ENCODE assay signal across 8 mouse cellular contexts in genomic region chr5:124165622-124166570, GRCm38 (mm10). TPM values are rescaled to one million over a fixed set of nuclear protein-coding genes. Genes with fewer than 3 reads are reported as not detected.
DNase-seq lines count a peak whose midpoint lies in the region; ATAC-seq lines count a peak whose summit lies in the region.

No protein-coding gene starts in this region.

- ATAC-seq in heart, embryonic 13.5 days (ENCODE audit: extremely low read depth, insufficient number of reproducible peaks, low FRiP score, low TSS enrichment): peak; percentile 39; the same call in 1 of the 2 replicates
- ATAC-seq in frontal cortex, adult (ENCODE audit: low TSS enrichment): peak; percentile 64
- peak; percentile 67 for ATAC-seq in neural tube, embryonic 12.5 days (ENCODE audit: low FRiP score, low read depth)

- WGBS in heart, embryonic 13.5 days: 19% methylated on average over 15 of the region's 15 CpGs
- WGBS in neural tube, embryonic 12.5 days: 35% methylated on average over 15 of the region's 15 CpGs

- peaks cover 96% of the 10 kb centered on the region for H3K4me1 ChIP-seq in heart, embryonic 13.5 days
- H3K4me1 ChIP-seq in neural tube, embryonic 12.5 days: peaks cover 62% of the 10 kb centered on the region

- no peaks in the 10 kb centered on the region for H3K36me3 ChIP-seq in heart, embryonic 13.5 days
- no peaks in the 10 kb centered on the region for H3K36me3 ChIP-seq in neural tube, embryonic 12.5 days

- H3K9ac ChIP-seq in heart, embryonic 13.5 days: peak overlapping the region; percentile 44
- H3K9ac ChIP-seq in neural tube, embryonic 12.5 days: no peak overlapping the region

- no peaks in the 10 kb centered on the region for H3K9me3 ChIP-seq in heart, embryonic 13.5 days
- no peaks in the 10 kb centered on the region for H3K9me3 ChIP-seq in neural tube, embryonic 12.5 days

- intact Hi-C loops in heart, postnatal 14 days (cut with DNase I): no loop called here
- intact Hi-C loops in left cerebral cortex, postnatal 4 days (cut with DNase I): loop anchor here (5.0 kb wide), 1 partner anchor 81 kb away; the partner anchor contains the start of gene Pitpnm2

- H3K4me2 ChIP-seq in heart, embryonic 13.5 days: peak overlapping the region; percentile 23
- peak overlapping the region; percentile 25; the same call in 1 of the 2 replicates for H3K4me2 ChIP-seq in neural tube, embryonic 12.5 days (replicated peaks)

- no peak overlapping the region for H3K4me3 ChIP-seq in heart, embryonic 13.5 days
- no peak overlapping the region for H3K4me3 ChIP-seq in neural tube, embryonic 12.5 days

- H3K27ac ChIP-seq in heart, embryonic 13.5 days (replicated peaks): peak overlapping the region; percentile 92
- peak overlapping the region; percentile 34; the same call in 1 of the 2 replicates for H3K27ac ChIP-seq in neural tube, embryonic 12.5 days

- H3K27me3 ChIP-seq in heart, embryonic 13.5 days (replicated peaks): no peaks in the 10 kb centered on the region
- H3K27me3 ChIP-seq in neural tube, embryonic 12.5 days (replicated peaks): 0 out of 2 replicates have a peak, but pooled peaks cover 2% of the 10 kb centered on the region

- no peak for DNase-seq in heart, postnatal 14 days
- peak; percentile 94 for DNase-seq in brain, adult 2 months (ENCODE audit: low read depth, low spot score)
- DNase-seq in left cerebral cortex, postnatal 4 days: peak; percentile 91
- DNase-seq in layer of hippocampus, postnatal 10 days (ENCODE audit: low spot score in 2 of 2): no peak
- DNase-seq in adipocyte (ENCODE audit: low spot score): no peak

RNA-seq across cellular contexts. Expression of gene Arl6ip4, which starts 50.0 kb away (rescaled TPM):
- polyA plus RNA-seq in heart, embryonic 13.5 days (2015; fragmentation: Nextera tagmentation; extraction: Ambion mirVana): 68.5 and 70.8 TPM in 2 replicates
- total RNA-seq in heart, postnatal 14 days (2021): 10 to 100 TPM; 42.1 to 49.0 TPM
- total RNA-seq in left cerebral cortex, postnatal 4 days (2021): 10 to 100 TPM; 58.1 to 59.9 TPM
- polyA plus RNA-seq in neural tube, embryonic 12.5 days (2016; fragmentation: Nextera tagmentation; extraction: Ambion mirVana): 93.1 and 98.9 TPM in 2 replicates
- 10 to 100 TPM; 54.3 to 60.0 TPM for total RNA-seq in layer of hippocampus, postnatal 10 days (2021)

RNA-seq across cellular contexts. Expression of gene Ogfod2, which starts 53.8 kb away (rescaled TPM):
- 18.3 and 18.8 TPM in 2 replicates for polyA plus RNA-seq in heart, embryonic 13.5 days (2015; fragmentation: Nextera tagmentation; extraction: Ambion mirVana)
- 10 to 100 TPM; 13.0 to 13.3 TPM for total RNA-seq in heart, postnatal 14 days (2021)
- 10 to 100 TPM; 32.5 to 34.1 TPM for total RNA-seq in left cerebral cortex, postnatal 4 days (2021)
- 28.1 and 28.8 TPM in 2 replicates for polyA plus RNA-seq in neural tube, embryonic 12.5 days (2016; fragmentation: Nextera tagmentation; extraction: Ambion mirVana)
- total RNA-seq in layer of hippocampus, postnatal 10 days (2021): 10 to 100 TPM; 30.8 to 37.0 TPM

Comparison
In these comparisons a context has a peak if more than half of its experiments do, and no peak if none do; other contexts are left out.
1. DNase-seq: peak in brain, adult 2 months (single experiment) and left cerebral cortex, postnatal 4 days (single experiment); none in heart, postnatal 14 days (0 of 2), layer of hippocampus, postnatal 10 days (0 of 2) and adipocyte (single experiment).
2. Peak in every context shown above with its lines, with median percentiles within 50 percentile points of each other: ATAC-seq.